Mouse (Mus musculus): ENCODE measurements at regions not wholly inside any gene's neighbourhood (a gene's known extent, or its start where the extent isn't known, plus 50 kb on each side); places are given as distances from the start of the nearest gene placed in this dataset.
A peak's percentile ranks its signal among the peaks of the same experiment; 100 is the strongest.

GRCm38 (mm10) chr1:52305679-52306632 is 72.9 kb upstream of the Gls start:
- Histone ChIP-seq H3K27ac (ENCODE audit: control insufficient read depth, insufficient read depth, low read depth, low read length) (no peak overlapping the region), H3K4me3 (ENCODE audit: control insufficient read depth, low read depth, low read length) (no peak overlapping the region), H3K4me1 (ENCODE audit: control insufficient read depth, insufficient read depth, low read length) (peaks cover 2% of the 10 kb centered on the region; the same call in 1 of the 2 replicates), H3K36me3 (ENCODE audit: control insufficient read depth, insufficient read depth, low read length) (no peaks in the 10 kb centered on the region), H3K27me3 (ENCODE audit: control insufficient read depth, insufficient read depth, low read length) (no peaks in the 10 kb centered on the region)
- no peak for TF ChIP-seq CTCF (IDR thresholded peaks at IDR 0.05; ENCODE audit: control insufficient read depth, insufficient read depth, insufficient replicate concordance, low read depth, low read length)
- no peak for TF ChIP-seq POLR2A (IDR thresholded peaks at IDR 0.05; ENCODE audit: control insufficient read depth, low read depth, low read length)

- H3K36me3 ChIP-seq (ENCODE audit: control insufficient read depth, insufficient read depth, low read length) = no peaks in the 10 kb centered on the region
- no peak overlapping the region for H3K4me3 ChIP-seq (ENCODE audit: control insufficient read depth, low read depth, low read length)
- no peaks in the 10 kb centered on the region for H3K27me3 ChIP-seq (ENCODE audit: control insufficient read depth, insufficient read depth, low read length)
- no peak overlapping the region for H3K27ac ChIP-seq (ENCODE audit: control insufficient read depth, insufficient read depth, low read depth, low read length)
- TF ChIP-seq CTCF (IDR thresholded peaks at IDR 0.05; ENCODE audit: control insufficient read depth, insufficient read depth, insufficient replicate concordance, low read depth, low read length) (peak; percentile 75; the same call in 1 of the 2 replicates), POLR2A (IDR thresholded peaks at IDR 0.05; ENCODE audit: control insufficient read depth, low read depth, low read length) (no peak)
- H3K4me1 ChIP-seq (ENCODE audit: control insufficient read depth, insufficient read depth, low read length) = peaks cover 2% of the 10 kb centered on the region; the same call in 1 of the 2 replicates
Measured at GRCm38 (mm10) chr1:52302557-52302956, 69.5 kb upstream of the Gls start.

- Histone ChIP-seq H3K4me3 (ENCODE audit: control insufficient read depth, low read depth, low read length) (no peak overlapping the region), H3K27ac (ENCODE audit: control insufficient read depth, insufficient read depth, low read depth, low read length) (no peak overlapping the region), H3K4me1 (ENCODE audit: control insufficient read depth, insufficient read depth, low read length) (peaks cover 2% of the 10 kb centered on the region; the same call in 1 of the 2 replicates), H3K27me3 (ENCODE audit: control insufficient read depth, insufficient read depth, low read length) (no peaks in the 10 kb centered on the region), H3K36me3 (ENCODE audit: control insufficient read depth, insufficient read depth, low read length) (no peaks in the 10 kb centered on the region)
- TF ChIP-seq POLR2A (IDR thresholded peaks at IDR 0.05; ENCODE audit: control insufficient read depth, low read depth, low read length) (no peak), CTCF (IDR thresholded peaks at IDR 0.05; ENCODE audit: control insufficient read depth, insufficient read depth, insufficient replicate concordance, low read depth, low read length) (peak; percentile 31; the same call in 1 of the 2 replicates)
Measured at GRCm38 (mm10) chr1:52301266-52301665, 68.2 kb upstream of the Gls start.

GRCm38 (mm10) chr1:52299559-52299958 is 66.5 kb upstream of the Gls start:
- no peaks in the 10 kb centered on the region for H3K36me3 ChIP-seq (ENCODE audit: control insufficient read depth, insufficient read depth, low read length)

GRCm38 (mm10) chr1:52298336-52298735 is 65.3 kb upstream of the Gls start:
- Histone ChIP-seq H3K27ac (ENCODE audit: control insufficient read depth, insufficient read depth, low read depth, low read length) (no peak overlapping the region), H3K4me3 (ENCODE audit: control insufficient read depth, low read depth, low read length) (no peak overlapping the region), H3K36me3 (ENCODE audit: control insufficient read depth, insufficient read depth, low read length) (no peaks in the 10 kb centered on the region), H3K27me3 (ENCODE audit: control insufficient read depth, insufficient read depth, low read length) (no peaks in the 10 kb centered on the region), H3K4me1 (ENCODE audit: control insufficient read depth, insufficient read depth, low read length) (peaks cover 2% of the 10 kb centered on the region; the same call in 1 of the 2 replicates)
- no peak for TF ChIP-seq POLR2A (IDR thresholded peaks at IDR 0.05; ENCODE audit: control insufficient read depth, low read depth, low read length)
- TF ChIP-seq CTCF (IDR thresholded peaks at IDR 0.05; ENCODE audit: control insufficient read depth, insufficient read depth, insufficient replicate concordance, low read depth, low read length) = no peak

More at GRCm38 (mm10) chr1:52299559-52299958, 66.5 kb upstream of the Gls start:
- Histone ChIP-seq H3K27me3 (ENCODE audit: control insufficient read depth, insufficient read depth, low read length) (no peaks in the 10 kb centered on the region), H3K27ac (ENCODE audit: control insufficient read depth, insufficient read depth, low read depth, low read length) (no peak overlapping the region), H3K4me1 (ENCODE audit: control insufficient read depth, insufficient read depth, low read length) (peaks cover 2% of the 10 kb centered on the region; the same call in 1 of the 2 replicates), H3K4me3 (ENCODE audit: control insufficient read depth, low read depth, low read length) (no peak overlapping the region)
- no peak for TF ChIP-seq POLR2A (IDR thresholded peaks at IDR 0.05; ENCODE audit: control insufficient read depth, low read depth, low read length)
- no peak for TF ChIP-seq CTCF (IDR thresholded peaks at IDR 0.05; ENCODE audit: control insufficient read depth, insufficient read depth, insufficient replicate concordance, low read depth, low read length)

- Histone ChIP-seq H3K4me3 (ENCODE audit: control insufficient read depth, low read depth, low read length) (no peak overlapping the region), H3K36me3 (ENCODE audit: control insufficient read depth, insufficient read depth, low read length) (no peaks in the 10 kb centered on the region), H3K4me1 (ENCODE audit: control insufficient read depth, insufficient read depth, low read length) (peaks cover 2% of the 10 kb centered on the region; the same call in 1 of the 2 replicates), H3K27ac (ENCODE audit: control insufficient read depth, insufficient read depth, low read depth, low read length) (no peak overlapping the region), H3K27me3 (ENCODE audit: control insufficient read depth, insufficient read depth, low read length) (no peaks in the 10 kb centered on the region)
- no peak for TF ChIP-seq CTCF (IDR thresholded peaks at IDR 0.05; ENCODE audit: control insufficient read depth, insufficient read depth, insufficient replicate concordance, low read depth, low read length)
- TF ChIP-seq POLR2A (IDR thresholded peaks at IDR 0.05; ENCODE audit: control insufficient read depth, low read depth, low read length) = no peak
Measured at GRCm38 (mm10) chr1:52296178-52296577, 63.1 kb upstream of the Gls start.

- peaks cover 2% of the 10 kb centered on the region; the same call in 1 of the 2 replicates for H3K4me1 ChIP-seq (ENCODE audit: control insufficient read depth, insufficient read depth, low read length)
Measured at GRCm38 (mm10) chr1:52294521-52294920, 61.5 kb upstream of the Gls start.

More at GRCm38 (mm10) chr1:52294521-52294920, 61.5 kb upstream of the Gls start:
- TF ChIP-seq CTCF (IDR thresholded peaks at IDR 0.05; ENCODE audit: control insufficient read depth, insufficient read depth, insufficient replicate concordance, low read depth, low read length) (no peak), POLR2A (IDR thresholded peaks at IDR 0.05; ENCODE audit: control insufficient read depth, low read depth, low read length) (no peak)
- H3K4me3 ChIP-seq (ENCODE audit: control insufficient read depth, low read depth, low read length) = no peak overlapping the region
- no peaks in the 10 kb centered on the region for H3K27me3 ChIP-seq (ENCODE audit: control insufficient read depth, insufficient read depth, low read length)
- H3K27ac ChIP-seq (ENCODE audit: control insufficient read depth, insufficient read depth, low read depth, low read length) = no peak overlapping the region
- no peaks in the 10 kb centered on the region for H3K36me3 ChIP-seq (ENCODE audit: control insufficient read depth, insufficient read depth, low read length)
